Comparison of ENCODE assay signal across 30 mouse cellular contexts in genomic region chr1:170704103-170704502, GRCm38 (mm10).
"Had no signal": no experiment of that assay in that cellular context is flagged by ENCODE, and none has a peak within 500 bp of the region (broad histone marks: within the 10 kb centered on the region; RNA-seq: fewer than 3 reads in every experiment).

No protein-coding gene starts in this region.

- H3K27me3 ChIP-seq: limb, embryonic 12.5 days; limb, embryonic 13.5 days; limb, embryonic 15.5 days; liver, embryonic 12.5 days; liver, embryonic 13.5 days; liver, embryonic 15.5 days; lung, embryonic 15.5 days; midbrain, embryonic 12.5 days; midbrain, embryonic 13.5 days; midbrain, embryonic 15.5 days; neural tube, embryonic 12.5 days had no signal

- H3K36me3 ChIP-seq: limb, embryonic 10.5 days; lung, embryonic 15.5 days; midbrain, embryonic 10.5 days; midbrain, embryonic 15.5 days had no signal

- H3K9me3 ChIP-seq: limb, embryonic 10.5 days; limb, embryonic 12.5 days; limb, embryonic 13.5 days; limb, embryonic 15.5 days; liver, embryonic 12.5 days; liver, embryonic 13.5 days; liver, embryonic 15.5 days; lung, embryonic 15.5 days; megakaryocyte, embryonic 14.5 days; midbrain, embryonic 10.5 days; midbrain, embryonic 12.5 days; midbrain, embryonic 13.5 days; midbrain, embryonic 15.5 days; neural tube, embryonic 12.5 days had no signal

- H3K4me1 ChIP-seq: liver, embryonic 12.5 days; liver, embryonic 13.5 days; liver, embryonic 15.5 days; midbrain, embryonic 10.5 days; midbrain, embryonic 13.5 days; midbrain, embryonic 15.5 days; neural tube, embryonic 12.5 days had no signal

- H3K9ac ChIP-seq: limb, embryonic 12.5 days; limb, embryonic 13.5 days; limb, embryonic 15.5 days; liver, embryonic 12.5 days; liver, embryonic 13.5 days; liver, embryonic 14.5 days; liver, embryonic 15.5 days; liver, postnatal 0 days; lung, embryonic 14.5 days; lung, embryonic 15.5 days; midbrain, embryonic 12.5 days; midbrain, embryonic 13.5 days; midbrain, embryonic 15.5 days; neural tube, embryonic 12.5 days had no signal

- H3K27ac ChIP-seq: left cerebral cortex, adult 2 months; limb, embryonic 10.5 days; limb, embryonic 12.5 days; limb, embryonic 13.5 days; limb, embryonic 15.5 days; liver, embryonic 12.5 days; liver, embryonic 13.5 days; liver, embryonic 14.5 days; liver, embryonic 15.5 days; lung, embryonic 15.5 days; midbrain, embryonic 10.5 days; midbrain, embryonic 12.5 days; midbrain, embryonic 13.5 days; midbrain, embryonic 15.5 days; neural tube, embryonic 12.5 days had no signal

- H3K4me3 ChIP-seq: left cerebral cortex, adult 2 months; limb, embryonic 10.5 days; limb, embryonic 12.5 days; limb, embryonic 13.5 days; limb, embryonic 15.5 days; liver, embryonic 12.5 days; liver, embryonic 13.5 days; liver, embryonic 15.5 days; lung, embryonic 15.5 days; megakaryocyte, embryonic 14.5 days; midbrain, embryonic 10.5 days; midbrain, embryonic 12.5 days; midbrain, embryonic 13.5 days; midbrain, embryonic 15.5 days; myocyte; neural tube, embryonic 12.5 days had no signal

- H3K4me2 ChIP-seq: limb, embryonic 12.5 days; limb, embryonic 13.5 days; limb, embryonic 15.5 days; liver, embryonic 11.5 days; liver, embryonic 12.5 days; liver, embryonic 13.5 days; liver, embryonic 15.5 days; lung, embryonic 14.5 days; lung, embryonic 15.5 days; midbrain, embryonic 12.5 days; midbrain, embryonic 13.5 days; midbrain, embryonic 15.5 days; neural tube, embryonic 12.5 days had no signal

- DNase-seq: left cerebral cortex, postnatal 4 days; liver; liver, embryonic 13.5 days; liver, postnatal 0 days; lung, adult 18-20 months; lung, adult 2 months; lung, embryonic 14.5 days; lung, postnatal 10 days; lung, postnatal 14 days; lung, postnatal 36 days; lung, postnatal 4 days; midbrain, embryonic 14.5 days had no signal

- ATAC-seq: liver, embryonic 12.5 days; liver, postnatal 0 days; lung, postnatal 0 days; midbrain, embryonic 13.5 days; midbrain, embryonic 15.5 days had no signal
